Mouse (Mus musculus) cerebral cortex, adult 2 months (tissue): ENCODE measurements around the gene Tril.

Experiments used
- WGBS: fragments of 180-500 bp; shearing (Covaris S2); methylation state at CpG from one replicate; pipeline ENCODE4 v1.1.7; 2018; 5-methylcytosine and 5-hydroxymethylcytosine counted together

Tril gene

DNA sequence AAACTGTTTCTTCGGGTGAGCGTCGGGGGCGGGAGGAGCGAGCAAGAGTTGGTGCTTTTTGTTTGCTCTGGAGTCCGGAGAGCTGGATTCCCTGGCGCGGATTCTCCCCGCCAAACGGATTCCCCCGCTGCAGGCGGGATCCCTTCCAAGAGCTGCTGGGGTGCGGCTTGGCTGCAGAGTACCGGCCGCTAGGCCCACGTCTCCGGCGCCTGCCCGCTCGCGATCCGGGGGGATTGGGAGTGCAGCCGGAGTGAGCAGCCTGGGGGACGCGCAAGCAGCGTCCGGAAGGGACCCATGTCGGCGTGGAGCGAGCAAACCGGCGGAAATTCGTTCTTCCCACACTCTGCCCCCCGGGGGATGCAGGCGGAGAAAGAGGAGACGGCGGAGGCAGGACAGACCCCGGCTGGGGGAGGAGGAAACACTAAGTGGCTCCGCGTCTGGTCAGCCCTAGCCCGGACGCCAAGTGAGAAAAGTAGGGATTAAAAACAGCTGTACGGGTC is at the start of gene Tril:
Tril (minus strand) TSS at position 345 of the 500 bp plus-strand sequence.
- WGBS, result 2% methylated on average over 43 of the region's 43 CpGs

DNA sequence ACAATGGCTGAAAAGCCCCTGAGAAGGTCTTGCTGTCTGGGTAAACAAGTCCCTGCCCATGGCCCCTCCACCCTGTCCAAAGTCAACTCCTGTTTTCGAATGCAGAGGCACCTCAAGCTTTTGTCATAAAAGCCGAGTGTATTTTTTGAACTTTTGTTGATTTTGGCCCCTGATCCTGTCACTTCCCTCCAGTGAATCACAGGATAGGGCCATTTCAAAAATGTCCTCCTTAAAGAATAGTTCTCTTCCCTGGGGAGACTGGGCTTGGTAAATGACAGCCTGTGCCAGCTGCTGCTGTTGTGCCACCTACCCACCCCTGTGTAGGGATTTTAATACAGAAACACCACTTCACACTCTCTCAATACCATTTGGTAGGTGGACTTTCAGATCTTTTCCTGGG is 42.4 kb upstream of the Tril start:
- 81% methylated on average over 2 of the region's 2 CpGs for WGBS

- 47% methylated on average over 1 of the region's 1 CpGs for WGBS
Observed at GRCm38 (mm10) chr6:53859106-53859505, 38.5 kb upstream of the Tril start.

DNA sequence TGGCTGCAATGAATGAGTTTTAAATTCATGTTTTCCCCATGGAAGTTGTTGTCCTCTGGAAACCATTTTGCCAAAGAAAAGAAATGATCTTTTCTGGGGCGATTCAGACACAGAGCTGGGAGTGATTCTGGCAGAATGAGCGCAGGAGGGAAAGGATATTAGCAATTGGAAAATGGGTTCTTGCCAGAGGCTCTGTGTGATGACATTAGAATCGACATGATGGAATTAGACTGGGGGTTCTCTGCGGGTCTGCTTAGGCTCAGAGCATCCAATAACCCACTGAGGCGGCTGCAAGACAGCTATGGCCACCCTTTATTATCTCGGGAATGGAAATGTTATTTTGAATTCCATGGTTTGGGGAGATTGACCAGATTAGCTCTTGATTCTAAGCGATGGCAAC is 37.2 kb upstream of the Tril start:
- 87% methylated on average over 7 of the region's 7 CpGs for WGBS

DNA sequence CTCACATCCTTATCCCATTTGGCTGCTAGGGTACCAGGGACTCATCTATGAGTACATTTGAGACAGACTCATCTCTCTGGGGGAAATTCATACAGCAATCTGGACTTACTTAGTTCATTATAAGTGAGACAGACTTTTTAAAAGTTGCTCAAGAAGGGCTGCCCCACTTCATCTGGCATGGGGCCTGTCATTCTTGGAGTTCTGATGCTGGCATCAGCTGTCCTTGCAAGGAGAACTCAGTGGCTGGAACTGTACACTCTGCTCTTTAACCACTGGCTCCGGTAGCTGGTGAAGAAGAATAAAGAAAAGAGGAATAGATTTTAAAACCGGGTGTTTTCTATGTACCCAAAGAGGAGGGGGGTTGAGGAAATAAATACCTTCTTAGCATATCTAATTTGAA is 36.1 kb upstream of the Tril start:
- WGBS, result 67% methylated on average over 2 of the region's 2 CpGs

DNA sequence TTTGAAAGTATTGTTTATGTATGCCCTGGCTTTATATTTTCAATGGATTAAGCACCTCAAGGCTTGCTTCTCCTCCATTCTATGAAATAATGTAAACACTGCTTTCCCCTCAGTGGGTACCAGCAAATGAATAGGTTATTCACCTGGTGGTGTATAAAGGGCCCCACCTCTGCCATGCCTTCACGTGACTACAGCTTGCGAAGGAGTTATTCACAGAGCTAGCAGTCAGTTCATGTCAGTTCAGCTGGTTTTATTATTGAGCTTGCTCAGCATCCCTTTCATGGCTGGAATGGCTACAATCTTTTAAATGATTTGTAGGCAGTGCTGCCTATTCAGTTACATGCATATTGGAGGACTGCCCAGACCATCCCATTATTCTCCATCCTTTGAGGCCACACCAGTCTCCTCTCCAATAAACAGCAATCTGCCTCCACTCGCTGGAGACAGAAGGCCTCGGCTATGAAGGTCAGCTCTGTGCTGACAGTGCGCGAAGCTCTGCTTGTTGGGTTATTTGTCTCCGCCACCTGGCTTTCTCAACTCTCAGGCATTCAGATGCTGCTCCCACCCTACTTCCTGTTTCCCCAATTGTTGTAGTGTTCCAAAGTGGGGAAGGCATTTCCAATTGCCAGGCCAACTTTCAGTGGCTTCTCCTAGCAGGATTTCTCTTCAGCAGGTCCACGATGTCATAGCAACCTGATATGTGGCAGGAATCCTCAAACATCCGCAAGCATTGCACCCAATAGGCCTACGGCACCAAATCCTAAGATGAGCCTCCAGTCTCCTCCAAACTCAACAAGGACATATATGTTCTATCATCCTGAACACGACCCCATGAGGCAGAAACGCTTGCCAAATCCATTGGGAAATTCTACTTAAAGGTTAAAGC is 34.6 kb upstream of the Tril start:
- whole genome bisulfite sequencing, result 60% methylated on average over 12 of the region's 12 CpGs

- 60% methylated on average over 2 of the region's 2 CpGs for WGBS
Observed at GRCm38 (mm10) chr6:53854226-53854625, 33.6 kb upstream of the Tril start.

DNA sequence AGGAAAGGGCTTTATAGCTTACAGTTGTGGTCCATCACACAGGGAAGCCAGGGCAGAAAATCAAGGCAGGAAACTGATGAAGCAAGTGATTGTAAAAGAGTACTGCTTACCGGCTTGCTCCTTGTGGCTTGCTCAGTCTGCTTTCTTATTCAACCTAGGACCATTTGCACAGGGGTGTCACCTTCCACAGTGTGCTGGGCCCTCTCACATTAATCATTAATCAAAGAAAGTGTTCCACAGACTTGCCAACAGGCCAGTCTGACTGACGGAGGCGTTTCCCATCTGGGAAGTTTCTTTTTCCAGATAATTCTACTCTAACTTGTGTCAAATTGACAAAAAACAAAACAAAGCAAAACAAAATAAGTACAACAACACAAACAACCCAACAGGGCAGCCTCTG is 32.9 kb upstream of the Tril start:
- 81% methylated on average over 3 of the region's 3 CpGs for WGBS

DNA sequence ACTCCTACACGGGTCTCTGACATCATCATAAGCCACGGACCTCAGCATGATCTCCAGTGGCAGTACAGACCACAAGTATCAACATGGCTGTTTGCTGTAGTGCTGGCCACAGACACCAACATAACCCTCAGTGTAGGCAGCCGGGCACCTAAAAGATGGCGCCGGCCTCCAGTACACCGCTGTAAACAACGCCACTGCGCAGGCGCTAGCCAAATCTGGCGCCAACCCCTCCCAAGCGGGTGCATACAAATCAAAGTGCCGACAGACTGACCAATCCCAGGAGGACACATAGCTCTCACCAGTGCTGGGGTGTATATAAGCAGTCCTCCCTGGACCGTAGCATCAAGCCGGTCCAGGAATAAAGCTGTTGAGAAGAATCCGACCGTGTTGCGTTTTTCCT is 24.0 kb upstream of the Tril start:
- WGBS, result 91% methylated on average over 17 of the region's 17 CpGs

DNA sequence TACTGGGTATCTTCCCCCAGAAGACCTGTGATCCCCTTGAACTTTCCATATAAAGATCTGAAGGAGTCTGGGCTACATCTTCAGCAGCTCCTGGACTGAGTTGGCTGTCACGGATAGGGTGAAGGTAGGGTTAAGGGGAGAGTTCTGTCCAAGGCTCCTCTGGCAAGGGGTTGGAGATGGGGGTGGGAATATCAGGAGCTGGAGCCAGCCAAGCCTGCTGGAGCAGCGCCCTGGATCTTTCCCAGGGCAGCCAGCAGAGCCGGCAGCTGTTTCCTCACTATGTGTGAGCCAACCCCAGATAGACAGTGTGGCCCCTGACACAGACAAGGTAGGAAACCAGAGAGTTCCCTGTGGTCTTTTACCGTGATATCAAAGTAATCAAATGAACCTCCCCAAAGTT is 4.6 kb upstream of the Tril start:
- WGBS, result 60% methylated on average over 4 of the region's 4 CpGs

GRCm38 (mm10) chr6:53821041-53821501 is 441 bp upstream of the Tril start:
- 25% methylated on average over 18 of the region's 18 CpGs for WGBS

DNA sequence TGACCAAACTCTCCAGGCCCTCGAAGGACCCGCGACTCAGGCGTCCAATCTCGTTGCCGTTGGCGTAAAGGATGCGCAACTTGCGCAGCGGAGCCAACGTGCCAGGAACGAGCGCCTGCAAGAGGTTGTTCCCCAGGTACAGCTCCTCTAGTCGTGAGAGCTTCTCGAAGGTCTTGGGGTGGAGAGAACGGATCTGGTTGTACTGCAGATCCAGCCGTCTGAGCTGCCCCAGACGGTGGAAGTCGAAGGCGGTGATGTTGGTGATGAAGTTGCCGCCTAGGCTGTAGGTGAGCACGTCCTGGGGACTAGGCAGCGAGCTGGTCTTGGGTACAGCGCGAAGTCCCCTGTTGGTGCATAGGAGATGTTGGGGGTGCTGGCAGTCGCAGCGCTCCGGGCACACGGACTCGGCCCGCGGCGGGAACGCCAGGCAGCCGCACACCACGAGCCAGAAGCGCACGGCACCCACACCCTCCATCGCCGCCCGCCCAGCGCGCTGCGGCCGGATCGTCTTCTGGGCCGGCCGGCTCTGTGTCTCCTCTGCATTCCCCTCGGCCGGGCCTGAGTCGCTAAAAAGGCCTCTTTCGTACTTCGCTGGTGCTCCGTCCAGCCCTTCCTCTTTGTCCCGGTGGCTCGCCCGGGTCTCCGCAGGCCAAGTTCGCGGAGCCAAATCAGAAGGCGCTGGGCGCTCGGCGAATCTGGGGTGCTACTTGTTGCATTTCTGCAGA is 707 bp downstream of the Tril start:
- 1% methylated on average over 64 of the region's 64 CpGs for WGBS

DNA sequence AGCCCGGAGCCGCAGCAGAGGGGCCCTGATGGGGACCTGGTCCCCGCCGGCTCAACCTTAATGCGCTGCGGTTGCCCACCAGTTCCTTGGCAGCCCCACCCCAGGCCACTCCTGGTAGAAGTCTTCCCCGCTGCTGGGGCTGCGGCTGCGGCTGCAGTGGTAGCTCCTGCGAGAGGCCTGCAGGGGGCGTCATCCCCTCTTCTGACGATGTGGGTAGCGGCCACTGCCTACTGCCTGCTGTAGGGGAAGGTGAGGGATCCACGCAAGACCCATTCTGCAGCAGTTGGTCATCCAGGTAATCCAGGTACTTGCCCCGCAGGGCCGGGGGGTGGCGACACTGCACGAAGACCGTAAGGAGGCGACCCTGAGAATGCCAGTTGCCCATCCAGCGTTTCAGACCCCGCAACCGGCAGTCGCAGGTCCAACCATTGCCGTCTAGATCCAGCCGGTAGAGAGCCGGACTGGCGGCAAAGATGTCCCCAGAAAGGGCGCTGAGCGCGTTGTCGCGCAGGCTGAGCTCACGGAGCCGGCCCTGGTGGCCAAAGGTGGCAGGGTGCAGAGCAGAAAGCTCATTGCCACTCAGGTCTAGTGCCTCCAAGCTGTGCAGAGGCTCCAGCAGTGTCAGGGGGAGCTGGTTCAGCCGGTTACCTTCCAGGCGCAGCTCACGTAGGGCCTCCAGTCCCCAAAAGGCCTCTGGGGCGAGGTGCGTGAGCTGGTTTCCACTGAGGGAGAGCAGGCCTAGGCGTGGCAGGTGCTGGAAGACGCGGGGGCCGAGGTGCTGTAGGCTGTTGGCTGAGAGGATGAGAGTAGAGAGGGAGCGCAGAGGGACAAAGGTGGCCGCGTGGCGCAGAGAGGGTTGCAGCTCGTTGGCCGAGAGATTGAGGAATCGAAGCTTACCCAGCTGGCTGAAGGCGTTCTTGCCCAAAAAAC is 1.6 kb downstream of the Tril start:
- 6% methylated on average over 52 of the region's 52 CpGs for WGBS

DNA sequence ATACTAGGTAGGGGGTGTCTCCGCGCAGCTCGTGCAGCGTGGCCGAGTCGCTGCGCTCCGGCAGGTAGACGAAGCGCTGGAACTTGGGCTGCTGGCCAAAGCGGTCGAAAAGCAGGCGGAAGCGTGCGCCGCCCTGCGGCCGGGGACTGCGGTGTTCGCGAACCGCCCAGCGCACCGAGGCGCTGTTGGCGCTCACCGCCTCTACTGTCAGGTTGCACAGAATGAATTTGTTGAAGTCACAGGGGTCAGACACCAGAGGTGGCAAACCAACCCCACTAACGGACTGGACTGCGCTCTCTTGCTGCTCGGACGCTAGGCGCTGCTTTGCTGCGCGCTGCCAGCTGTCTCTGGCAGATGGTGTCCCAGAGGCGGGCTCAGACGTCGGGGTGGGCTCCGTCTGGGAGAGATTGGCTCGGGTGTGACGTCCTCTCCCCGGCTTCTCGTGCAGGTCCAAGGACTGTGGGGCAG is 2.3 kb downstream of the Tril start:
- WGBS, result 2% methylated on average over 42 of the region's 42 CpGs

DNA sequence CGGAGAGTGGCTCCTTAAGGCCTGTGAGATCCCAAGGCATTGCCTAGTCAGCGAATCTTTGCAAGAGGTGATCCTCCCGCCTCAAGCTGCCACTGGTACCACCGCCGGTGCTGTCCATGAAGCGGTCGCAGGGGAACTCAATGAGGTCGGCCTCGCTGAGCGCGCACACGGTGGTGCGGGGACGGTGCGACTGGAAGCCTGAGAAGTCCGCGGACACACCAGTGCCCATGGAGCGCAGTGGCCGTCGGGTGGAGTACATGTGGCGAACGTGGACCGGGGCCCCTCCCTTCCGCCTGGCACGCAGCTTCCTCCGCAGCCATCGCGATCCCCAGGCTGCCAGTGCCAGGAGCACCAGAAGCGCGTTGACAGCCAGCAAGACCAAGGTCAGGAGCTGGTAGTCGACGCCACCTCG is 2.9 kb downstream of the Tril start:
- WGBS, result 35% methylated on average over 33 of the region's 33 CpGs

GRCm38 (mm10) chr6:53816661-53817060 is 4.0 kb downstream of the Tril start:
- 86% methylated on average over 8 of the region's 8 CpGs for WGBS

- WGBS, result 78% methylated on average over 7 of the region's 7 CpGs
Observed at GRCm38 (mm10) chr6:53815691-53816090, 4.9 kb downstream of the Tril start.

GRCm38 (mm10) chr6:53812242-53812641 is 8.4 kb downstream of the Tril start:
- WGBS, result 74% methylated on average over 3 of the region's 3 CpGs

DNA sequence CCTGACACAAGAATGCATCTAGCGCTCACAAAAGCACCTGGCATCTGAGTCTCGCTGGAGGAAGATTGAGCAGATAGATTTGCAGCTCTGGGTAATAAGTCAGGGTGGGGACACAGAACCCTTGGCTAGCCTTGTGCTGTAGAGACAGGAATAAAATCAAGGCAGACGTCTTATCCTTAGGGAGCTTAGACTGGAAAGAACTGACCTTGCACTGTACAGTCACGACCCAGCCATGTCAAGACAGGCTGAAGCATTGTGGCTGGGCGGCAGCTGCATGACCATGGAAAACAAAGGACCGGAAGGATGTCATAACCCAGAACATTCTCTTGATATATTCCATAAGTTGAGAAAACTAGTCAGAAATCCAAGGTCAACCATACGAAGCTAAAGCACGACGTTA is 11.8 kb downstream of the Tril start:
- 91% methylated on average over 9 of the region's 9 CpGs for WGBS

- 92% methylated on average over 3 of the region's 3 CpGs for WGBS
Observed at GRCm38 (mm10) chr6:53807185-53807584, 13.4 kb downstream of the Tril start.

DNA sequence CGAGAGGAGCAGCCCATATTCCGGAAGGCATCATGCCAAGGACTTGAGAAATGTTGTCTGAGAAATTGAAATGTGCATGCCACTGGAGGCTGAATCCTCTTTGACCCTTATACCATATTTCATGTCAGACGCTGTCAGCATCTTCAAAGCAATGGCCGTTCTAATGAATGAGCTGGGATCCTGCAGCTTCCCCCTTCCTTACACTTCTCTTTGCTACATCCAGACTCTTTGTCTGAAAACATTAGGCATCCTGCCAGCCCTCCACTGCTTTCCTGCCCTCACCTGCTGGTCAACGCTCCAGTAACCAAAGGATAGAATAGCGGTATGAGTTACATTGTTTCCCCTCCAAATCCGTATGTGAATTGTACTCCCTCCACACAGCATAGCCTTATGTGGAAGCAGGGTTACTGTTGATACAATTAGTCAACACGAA is 14.0 kb downstream of the Tril start:
- WGBS, result 79% methylated on average over 8 of the region's 8 CpGs
